Mouse (Mus musculus) neural tube, embryonic 12.5 days (tissue): ENCODE measurements around the gene Phb2. TPM values are rescaled to one million over a fixed set of nuclear protein-coding genes. Genes with fewer than 3 reads are reported as not detected.
"Not testable (repeated sequence)": the region's sequence is repeated elsewhere in the genome, so short reads cannot be mapped to it uniquely, and the experiment has no call there.

Source experiments
- ATAC-seq: fragments of 200-750 bp; cut with Nextera tagmentation; 2 replicates; pipeline ENCODE4 v1.8.0; 2017; ENCODE audit warnings: low read depth, mild to moderate bottlenecking, moderate TSS enrichment, moderate library complexity; ENCODE audit not compliant: low FRiP score
- H3K27ac ChIP-seq: fragments of 300-500 bp; sonication (generic); 2 replicates; pipeline ENCODE4 v1.5.1; 2016
- H3K27me3 ChIP-seq: fragments of 300-500 bp; sonication (generic); replicated peaks from 2 replicates; pipeline ENCODE4 v1.6.1; 2016; ENCODE audit warnings: mild to moderate bottlenecking
- H3K36me3 ChIP-seq: fragments of 300-500 bp; sonication (generic); 2 replicates; pipeline ENCODE4 v1.6.1; 2016; ENCODE audit warnings: mild to moderate bottlenecking
- H3K4me1 ChIP-seq: fragments of 300-500 bp; sonication (generic); 2 replicates; pipeline ENCODE4 v1.6.1; 2016
- H3K4me2 ChIP-seq: fragments of 300-500 bp; sonication (generic); replicated peaks from 2 replicates; pipeline ENCODE4 v1.6.1; 2016; ENCODE audit warnings: mild to moderate bottlenecking
- H3K4me3 ChIP-seq: fragments of 300-500 bp; sonication (generic); 2 replicates; pipeline ENCODE4 v1.5.1; 2016
- H3K9ac ChIP-seq: fragments of 300-500 bp; sonication (generic); 2 replicates; pipeline ENCODE4 v1.6.1; 2016; ENCODE audit warnings: mild to moderate bottlenecking
- H3K9me3 ChIP-seq: fragments of 300-500 bp; sonication (generic); 2 replicates; pipeline ENCODE4 v1.6.1; 2016; ENCODE audit warnings: mild to moderate bottlenecking
- WGBS: fragments of 180-500 bp; shearing (Covaris S2); methylation state at CpG from one replicate; pipeline ENCODE4 v1.1.7; 2016; 5-methylcytosine and 5-hydroxymethylcytosine counted together
- polyA plus RNA-seq: library from polyadenylated mRNA; unstranded; fragments of >200 nt; fragmentation: Nextera tagmentation; extraction: Ambion mirVana; gene quantifications from 2 replicates; pipeline ENCODE4 v1.2.1, GENCODE M21; 2016

Phb2 gene
- polyA plus RNA-seq, 1 experiment from 2014 or later: 312 TPM

DNA sequence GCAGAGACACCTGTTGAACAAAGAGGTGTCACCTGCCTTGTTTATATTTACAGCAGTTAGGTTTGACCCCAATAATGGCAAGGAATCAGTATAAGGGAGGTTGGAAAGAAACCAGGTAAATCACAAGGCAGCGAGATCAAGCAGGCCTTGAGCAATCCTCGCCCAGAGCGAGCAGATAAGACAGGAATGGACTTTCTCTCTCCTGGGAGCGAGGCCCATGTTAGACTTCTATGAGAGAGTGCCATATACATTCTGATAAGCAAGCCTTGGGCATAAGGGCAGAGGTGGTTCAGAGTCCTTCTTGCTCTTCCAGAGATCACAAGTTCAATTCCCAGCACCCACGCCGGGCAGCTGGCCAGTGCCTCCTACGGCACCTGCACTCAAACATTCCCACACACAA lies 33.4 kb upstream of the Phb2 start:
- H3K4me2 ChIP-seq: no peak overlapping the region
- H3K36me3 ChIP-seq: peaks cover 3% of the 10 kb centered on the region; the same call in 1 of the 2 replicates
- no peaks in the 10 kb centered on the region for H3K27me3 ChIP-seq
- no peak overlapping the region for H3K4me3 ChIP-seq
- ATAC-seq: no peak
- 98% methylated on average over 7 of the region's 7 CpGs for WGBS
- H3K9ac ChIP-seq: no peak overlapping the region
- no peaks in the 10 kb centered on the region for H3K4me1 ChIP-seq
- no peak overlapping the region for H3K27ac ChIP-seq
- no peaks in the 10 kb centered on the region for H3K9me3 ChIP-seq

DNA sequence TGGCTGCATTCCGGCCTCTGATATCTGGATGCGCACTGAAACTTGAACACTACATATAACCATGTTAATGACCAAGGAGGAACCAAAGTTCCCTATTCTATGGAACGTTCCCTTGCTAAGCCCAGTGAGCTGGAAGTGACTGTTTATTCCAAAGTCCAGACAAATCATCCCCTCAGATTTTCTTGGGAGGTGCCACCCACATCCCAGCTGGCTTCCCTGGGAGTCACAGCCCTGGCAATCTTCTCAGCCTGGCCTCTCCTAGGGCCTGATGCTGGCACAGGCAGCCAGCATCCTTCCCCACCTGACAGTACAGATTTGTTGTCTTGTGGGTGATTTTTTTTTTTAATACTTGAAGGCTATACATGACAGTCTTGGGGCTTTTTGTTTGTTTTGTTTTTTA lies 32.6 kb upstream of the Phb2 start:
- Histone ChIP-seq H3K4me1 (no peaks in the 10 kb centered on the region), H3K27ac (no peak overlapping the region), H3K9ac (no peak overlapping the region), H3K4me2 (no peak overlapping the region), H3K27me3 (no peaks in the 10 kb centered on the region), H3K4me3 (no peak overlapping the region), H3K36me3 (no peaks in the 10 kb centered on the region), H3K9me3 (no peaks in the 10 kb centered on the region)
- WGBS: 94% methylated on average over 3 of the region's 3 CpGs
- no peak for ATAC-seq

DNA sequence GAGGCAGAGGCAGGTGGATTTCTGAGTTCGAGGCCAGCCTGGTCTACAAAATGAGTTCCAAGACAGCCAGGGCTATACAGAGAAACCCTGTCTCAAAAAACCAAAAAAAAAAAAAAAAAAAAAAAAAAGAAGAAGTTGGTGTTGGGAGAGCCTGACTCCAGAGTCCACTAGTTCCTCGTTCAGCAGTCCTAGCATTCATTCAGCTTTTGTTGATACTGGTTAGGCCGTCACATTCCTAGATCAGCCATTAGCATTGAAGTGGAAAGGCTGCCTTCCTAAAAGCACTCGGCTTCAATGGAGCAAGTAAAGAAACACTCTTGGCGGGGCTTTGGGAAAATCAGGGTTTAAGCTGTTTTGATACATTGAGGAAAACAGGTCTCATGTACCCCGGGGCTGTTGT lies 29.8 kb upstream of the Phb2 start:
- not testable (repeated sequence) for H3K4me1 ChIP-seq, H3K9me3 ChIP-seq, H3K4me2 ChIP-seq, H3K4me3 ChIP-seq, H3K27ac ChIP-seq, H3K36me3 ChIP-seq, H3K27me3 ChIP-seq, ATAC-seq, H3K9ac ChIP-seq
- 63% methylated on average over 6 of the region's 6 CpGs for WGBS

DNA sequence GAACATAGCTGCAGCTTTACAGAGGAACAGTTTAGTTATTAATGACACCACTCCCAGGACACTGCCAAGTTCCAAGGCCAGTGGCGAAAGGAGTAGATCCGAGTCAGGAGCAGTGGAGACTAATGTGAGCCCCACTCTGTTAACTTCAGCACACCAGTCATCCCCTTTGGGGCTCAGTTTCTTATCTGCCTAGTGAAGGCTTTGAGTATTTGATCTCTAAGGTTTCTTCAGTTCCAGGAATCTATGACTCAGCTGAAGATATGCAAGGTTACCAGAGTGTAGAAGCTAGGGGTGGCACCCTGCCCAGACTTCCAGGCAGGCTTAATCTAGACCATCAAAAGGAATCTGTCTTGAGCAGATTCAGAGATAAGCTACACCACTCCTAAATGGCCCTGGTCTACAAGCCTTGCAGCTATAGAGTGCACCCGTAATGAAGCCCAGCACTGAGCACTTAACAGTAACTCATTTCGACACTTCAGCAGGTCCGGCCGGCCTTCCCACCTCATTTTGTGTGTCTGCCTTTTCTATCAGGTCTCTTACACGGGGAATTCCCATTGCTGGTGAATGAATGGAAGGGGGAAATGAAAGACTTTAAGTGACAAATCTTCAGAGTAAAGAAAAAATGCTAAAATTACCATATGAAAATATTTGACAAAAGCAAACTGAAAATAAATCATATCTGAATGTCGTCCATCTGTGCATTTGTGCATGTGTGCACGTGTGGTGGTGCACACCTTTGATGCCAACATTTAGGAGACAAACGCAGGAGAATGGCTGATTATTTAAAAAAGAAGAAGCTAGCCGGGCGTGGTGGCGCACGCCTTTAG lies 28.3 kb upstream of the Phb2 start:
- no peaks in the 10 kb centered on the region for H3K9me3 ChIP-seq
- no peak overlapping the region for H3K9ac ChIP-seq
- WGBS: 88% methylated on average over 14 of the region's 14 CpGs
- no peaks in the 10 kb centered on the region for H3K27me3 ChIP-seq
- no peak overlapping the region for H3K4me3 ChIP-seq
- H3K36me3 ChIP-seq: no peaks in the 10 kb centered on the region
- no peaks in the 10 kb centered on the region for H3K4me1 ChIP-seq
- H3K27ac ChIP-seq: no peak overlapping the region
- no peak for ATAC-seq
- H3K4me2 ChIP-seq: no peak overlapping the region

DNA sequence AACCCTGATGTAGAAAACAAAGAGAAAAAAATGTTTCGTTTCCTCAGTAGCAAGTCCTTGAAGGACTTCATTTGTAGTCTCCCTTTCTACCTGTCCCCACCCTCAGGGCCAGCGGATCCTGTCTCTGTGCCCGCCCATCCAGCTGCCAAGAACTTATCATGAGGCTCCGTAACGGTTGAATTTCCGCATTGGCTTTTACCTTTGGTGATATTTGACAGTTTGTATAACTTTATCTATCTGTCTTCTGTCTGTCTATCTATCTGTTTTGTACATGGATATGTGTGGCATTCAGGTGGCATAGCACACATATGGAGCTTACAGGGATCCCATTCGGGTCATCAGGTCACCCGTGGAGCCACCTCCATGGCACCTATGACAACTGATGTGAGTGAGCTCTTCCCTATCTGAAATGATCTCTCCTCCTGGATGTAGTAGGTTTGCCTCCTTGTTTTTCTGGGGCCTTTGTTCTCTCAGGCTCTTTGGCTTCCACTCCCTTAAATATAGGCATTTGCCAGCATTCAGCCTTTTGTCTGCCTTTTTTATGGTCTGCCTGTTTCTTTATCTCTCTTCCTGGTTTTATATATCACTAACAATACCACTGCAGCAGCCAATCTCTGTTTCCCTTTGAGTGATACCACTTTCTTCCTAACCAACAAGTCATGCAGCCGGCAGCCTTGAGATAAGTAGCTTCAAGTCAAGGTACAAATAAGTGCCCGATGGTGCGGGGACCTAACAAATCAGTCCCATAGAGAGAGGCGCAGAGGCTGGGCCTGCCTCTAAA lies 26.3 kb upstream of the Phb2 start:
- Histone ChIP-seq H3K27me3 (no peaks in the 10 kb centered on the region), H3K4me1 (no peaks in the 10 kb centered on the region), H3K9ac (no peak overlapping the region), H3K27ac (no peak overlapping the region), H3K4me3 (no peak overlapping the region), H3K4me2 (no peak overlapping the region), H3K9me3 (no peaks in the 10 kb centered on the region), H3K36me3 (no peaks in the 10 kb centered on the region)
- ATAC-seq: no peak
- 78% methylated on average over 12 of the region's 12 CpGs for WGBS

DNA sequence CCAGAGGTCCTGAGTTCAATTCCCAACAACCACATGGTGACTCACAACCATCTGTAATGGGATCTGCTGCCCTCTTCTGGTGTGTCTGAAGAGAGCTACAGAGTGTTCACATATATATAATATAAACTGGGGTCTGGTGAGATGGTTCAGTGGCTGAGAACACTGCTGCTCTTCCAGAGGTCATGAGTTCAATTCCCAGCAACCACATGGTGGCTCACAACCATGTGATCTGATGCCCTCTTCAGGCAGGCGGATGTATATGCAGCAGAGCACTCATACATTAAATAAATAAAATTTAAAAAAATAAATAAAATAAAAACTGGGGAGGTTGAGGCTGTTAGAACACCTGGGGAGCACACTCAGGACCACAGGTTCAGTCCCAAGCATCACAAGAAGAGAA lies 25.5 kb upstream of the Phb2 start:
- H3K36me3 ChIP-seq, H3K27me3 ChIP-seq, H3K9me3 ChIP-seq, H3K4me2 ChIP-seq, ATAC-seq, H3K9ac ChIP-seq, H3K4me1 ChIP-seq, H3K4me3 ChIP-seq, H3K27ac ChIP-seq: not testable (repeated sequence)
- 89% methylated on average over 1 of the region's 1 CpGs for WGBS

DNA sequence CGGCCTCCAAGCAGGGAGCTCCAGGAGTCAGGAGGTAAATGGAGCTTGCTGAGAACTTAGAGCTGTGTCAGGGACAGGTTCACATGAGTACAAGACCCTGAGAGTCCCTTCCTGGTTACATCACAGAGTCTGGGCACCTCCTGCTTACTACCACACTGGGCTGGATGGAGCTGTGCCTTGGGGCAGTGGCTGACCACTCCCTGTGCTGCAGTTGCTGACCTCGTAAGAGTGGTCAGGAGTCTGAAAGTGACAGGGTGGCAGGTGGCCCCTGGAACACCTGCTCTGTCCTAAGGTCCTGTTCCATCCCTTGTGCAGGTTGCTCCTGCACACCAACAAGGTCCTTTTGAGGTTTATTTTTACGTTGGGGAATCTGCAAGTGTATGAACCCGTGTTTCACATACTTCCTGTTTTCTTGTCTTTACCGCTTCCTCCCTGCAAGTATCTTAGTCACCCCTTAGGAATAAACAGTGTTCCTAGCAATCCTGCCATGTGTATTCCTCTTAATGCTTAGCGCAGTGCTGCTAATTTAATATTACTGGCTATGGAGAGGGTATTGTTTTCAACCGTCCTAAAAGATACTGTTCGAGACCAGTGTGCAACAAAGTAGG lies 23.9 kb upstream of the Phb2 start:
- Histone ChIP-seq H3K9ac (no peak overlapping the region), H3K9me3 (no peaks in the 10 kb centered on the region), H3K4me1 (no peaks in the 10 kb centered on the region), H3K27me3 (no peaks in the 10 kb centered on the region), H3K4me2 (no peak overlapping the region), H3K4me3 (no peak overlapping the region), H3K27ac (no peak overlapping the region), H3K36me3 (no peaks in the 10 kb centered on the region)
- WGBS: 84% methylated on average over 8 of the region's 8 CpGs
- ATAC-seq: no peak

DNA sequence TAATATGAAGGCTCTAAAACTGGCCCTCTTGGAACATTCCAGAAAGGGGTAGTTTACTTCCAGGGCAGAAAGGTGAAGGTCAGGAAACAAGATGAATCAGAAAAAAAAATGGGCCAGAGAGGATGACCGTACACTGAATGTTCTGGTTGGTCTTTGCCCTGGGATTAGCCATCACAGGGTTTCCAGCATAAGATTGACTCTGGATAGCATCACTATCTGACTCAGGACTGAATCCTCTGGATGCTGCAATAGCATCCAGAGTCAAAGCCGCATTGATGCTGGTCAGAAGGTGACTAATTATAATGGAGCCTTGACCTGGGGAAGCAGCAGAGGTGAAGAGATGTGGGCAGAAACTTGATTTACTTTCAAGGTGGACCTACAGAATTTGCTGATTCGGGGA lies 23.1 kb upstream of the Phb2 start:
- Histone ChIP-seq H3K36me3 (no peaks in the 10 kb centered on the region), H3K9me3 (no peaks in the 10 kb centered on the region), H3K27me3 (no peaks in the 10 kb centered on the region), H3K27ac (no peak overlapping the region), H3K9ac (no peak overlapping the region), H3K4me3 (no peak overlapping the region), H3K4me2 (no peak overlapping the region), H3K4me1 (no peaks in the 10 kb centered on the region)
- no peak for ATAC-seq
- 95% methylated on average over 3 of the region's 3 CpGs for WGBS

DNA sequence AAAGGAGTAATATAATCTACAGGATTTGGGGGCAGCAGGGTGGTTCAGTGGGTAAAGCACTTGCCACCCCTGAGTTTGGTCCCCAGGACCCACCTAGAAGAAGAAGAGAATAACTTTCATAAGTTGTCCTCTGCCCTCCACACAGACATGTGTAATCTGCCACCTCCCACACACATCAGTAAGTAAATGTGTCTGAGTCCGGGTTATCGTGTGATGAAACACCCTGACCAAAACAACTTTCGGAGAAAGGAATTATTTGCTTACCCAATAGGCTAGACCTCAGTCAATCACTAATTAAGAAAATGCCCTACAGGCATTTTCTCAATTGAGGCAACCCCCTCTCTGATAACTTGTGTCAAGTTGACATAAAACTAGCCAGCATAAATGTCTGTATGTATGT lies 21.6 kb upstream of the Phb2 start:
- Histone ChIP-seq H3K27me3 (no peaks in the 10 kb centered on the region), H3K4me3 (no peak overlapping the region), H3K36me3 (no peaks in the 10 kb centered on the region), H3K4me1 (no peaks in the 10 kb centered on the region), H3K27ac (no peak overlapping the region), H3K9ac (no peak overlapping the region), H3K4me2 (no peak overlapping the region), H3K9me3 (no peaks in the 10 kb centered on the region)
- WGBS: 95% methylated on average over 3 of the region's 3 CpGs
- ATAC-seq: no peak

DNA sequence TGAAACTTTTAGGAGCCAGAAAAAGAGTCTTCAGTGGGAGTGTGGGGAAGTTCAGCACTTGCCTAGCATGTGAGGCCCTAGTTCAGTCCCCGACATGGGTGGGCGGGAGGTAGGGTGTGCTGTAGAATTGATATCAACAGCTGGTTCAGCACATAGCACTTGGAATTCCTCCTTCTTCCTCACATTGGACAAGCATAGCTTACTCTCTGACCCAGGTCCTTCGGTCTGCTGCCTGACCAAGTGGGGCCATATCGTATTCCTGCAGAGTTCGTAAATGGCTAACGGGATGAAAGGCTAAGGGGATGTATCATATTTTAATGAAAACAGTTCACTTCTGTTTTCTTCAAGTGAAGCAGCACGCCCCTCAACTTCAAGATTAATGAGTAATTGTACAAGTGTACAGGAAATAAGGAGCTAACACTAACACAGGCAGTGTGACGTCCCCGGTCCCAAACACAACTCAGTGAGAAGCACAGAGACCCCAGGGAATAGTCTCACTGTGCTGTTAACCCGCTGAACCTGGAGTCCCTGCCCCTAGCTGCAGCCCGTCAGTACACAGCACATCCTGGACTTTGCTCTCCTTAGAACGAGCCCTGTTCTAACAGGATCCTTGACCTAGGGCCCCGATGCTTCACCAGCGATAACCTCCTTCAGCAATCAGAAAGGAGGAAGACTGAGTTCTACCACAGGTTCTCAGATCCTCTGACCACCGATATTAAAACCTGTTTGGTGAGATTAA lies 18.7 kb upstream of the Phb2 start:
- Histone ChIP-seq H3K27ac (no peak overlapping the region), H3K9ac (no peak overlapping the region), H3K4me3 (no peak overlapping the region), H3K4me1 (0 out of 2 replicates have a peak, but pooled peaks cover 3% of the 10 kb centered on the region), H3K36me3 (no peaks in the 10 kb centered on the region), H3K27me3 (no peaks in the 10 kb centered on the region), H3K4me2 (no peak overlapping the region), H3K9me3 (no peaks in the 10 kb centered on the region)
- no peak for ATAC-seq
- 81% methylated on average over 15 of the region's 15 CpGs for WGBS

DNA sequence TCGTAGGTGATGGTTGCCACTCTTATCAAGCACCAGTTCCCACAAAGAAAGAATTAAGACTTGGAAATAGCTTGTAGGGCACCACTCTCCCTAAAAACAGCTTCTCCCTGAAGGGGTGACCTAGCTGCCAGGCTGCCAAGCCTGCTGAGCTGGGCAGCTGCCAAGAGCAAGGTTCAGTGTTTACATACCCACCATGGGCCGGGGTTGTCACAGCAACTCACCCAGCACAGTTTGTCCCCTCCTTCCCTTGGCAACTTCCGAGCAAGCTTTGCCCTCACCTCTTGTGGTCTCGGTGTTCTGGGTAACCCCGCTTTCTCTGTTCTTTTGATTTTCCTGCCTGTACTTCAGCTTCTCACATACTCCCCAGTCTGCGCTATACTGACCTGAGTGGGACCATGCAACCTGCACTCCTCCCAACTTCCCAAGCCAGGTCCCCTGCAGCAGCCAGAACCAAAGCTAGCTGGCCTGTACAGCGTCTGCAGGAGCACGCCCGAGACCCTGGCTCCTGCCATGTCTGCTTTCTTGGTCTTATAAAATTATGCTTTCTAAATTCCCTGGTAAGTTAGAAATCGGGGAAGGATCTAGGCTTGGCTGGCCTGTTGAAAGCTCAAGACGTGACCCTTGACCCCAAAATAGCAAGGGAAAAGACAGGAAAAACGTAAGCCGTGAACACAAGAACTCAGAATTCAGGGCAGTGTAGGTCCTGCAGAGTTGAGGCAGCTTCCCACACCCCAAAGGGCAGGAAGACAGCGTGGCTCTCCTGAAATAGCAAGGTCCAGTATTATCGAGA lies 17.8 kb upstream of the Phb2 start:
- no peak overlapping the region for H3K9ac ChIP-seq
- 0 out of 2 replicates have a peak, but pooled peaks cover 3% of the 10 kb centered on the region for H3K4me1 ChIP-seq
- H3K4me3 ChIP-seq: no peak overlapping the region
- H3K9me3 ChIP-seq: no peaks in the 10 kb centered on the region
- H3K36me3 ChIP-seq: 0 out of 2 replicates have a peak, but pooled peaks cover 4% of the 10 kb centered on the region
- H3K27ac ChIP-seq: no peak overlapping the region
- no peak overlapping the region for H3K4me2 ChIP-seq
- H3K27me3 ChIP-seq: no peaks in the 10 kb centered on the region
- no peak for ATAC-seq
- WGBS: 86% methylated on average over 15 of the region's 15 CpGs
